Mouse (Mus musculus): ENCODE data around the gene Parp11. TPM values are rescaled to one million over a fixed set of nuclear protein-coding genes. Genes with fewer than 3 reads are reported as not detected.
"Not testable (repeated sequence)": the region's sequence is repeated elsewhere in the genome, so short reads cannot be mapped to it uniquely, and the experiment has no call there.

The Parp11 gene
- polyA plus RNA-seq, 1 experiment from 2014 or later = 72.6 TPM

- H3K4me3 ChIP-seq (replicated peaks) = no peak overlapping the region
Measured at GRCm38 (mm10) chr6:127500806-127501205, 54.2 kb downstream of the Parp11 start.

GRCm38 (mm10) chr6:127502530-127502929 lies 55.9 kb downstream of the Parp11 start:
- Histone ChIP-seq H3K4me1 (peaks cover 5% of the 10 kb centered on the region; the same call in 1 of the 2 replicates), H3K9me3 (replicated peaks) (no peaks in the 10 kb centered on the region), H3K4me3 (replicated peaks) (no peak overlapping the region), H3K27ac (replicated peaks) (no peak overlapping the region), H3K9ac (replicated peaks) (no peak overlapping the region), H3K27me3 (replicated peaks) (no peaks in the 10 kb centered on the region), H3K36me3 (no peaks in the 10 kb centered on the region), H3K4me2 (no peak overlapping the region)
- ATAC-seq (ENCODE audit: low FRiP score) = no peak
- 71% methylated on average over 3 of the region's 3 CpGs for WGBS

More at GRCm38 (mm10) chr6:127500806-127501205, 54.2 kb downstream of the Parp11 start:
- Histone ChIP-seq H3K27me3 (replicated peaks) (no peaks in the 10 kb centered on the region), H3K9me3 (replicated peaks) (no peaks in the 10 kb centered on the region), H3K27ac (replicated peaks) (no peak overlapping the region), H3K4me2 (no peak overlapping the region), H3K4me1 (peaks cover 13% of the 10 kb centered on the region), H3K9ac (replicated peaks) (no peak overlapping the region), H3K36me3 (no peaks in the 10 kb centered on the region)
- ATAC-seq (ENCODE audit: low FRiP score) = no peak
- 91% methylated on average over 3 of the region's 3 CpGs for WGBS

- not testable (repeated sequence) for H3K36me3 ChIP-seq; H3K9ac ChIP-seq (replicated peaks); H3K4me1 ChIP-seq; H3K4me3 ChIP-seq (replicated peaks); ATAC-seq (ENCODE audit: low FRiP score); H3K27ac ChIP-seq (replicated peaks); H3K9me3 ChIP-seq (replicated peaks); H3K4me2 ChIP-seq; H3K27me3 ChIP-seq (replicated peaks)
- 89% methylated on average over 7 of the region's 12 CpGs for WGBS
Measured at GRCm38 (mm10) chr6:127513776-127514175, 67.1 kb downstream of the Parp11 start.

- WGBS = 70% methylated on average over 8 of the region's 8 CpGs
- H3K36me3 ChIP-seq = no peaks in the 10 kb centered on the region
- no peak overlapping the region for H3K4me2 ChIP-seq
- no peaks in the 10 kb centered on the region for H3K9me3 ChIP-seq (replicated peaks)
- H3K27ac ChIP-seq (replicated peaks) = no peak overlapping the region
- no peak for ATAC-seq (ENCODE audit: low FRiP score)
- peaks cover 5% of the 10 kb centered on the region; the same call in 1 of the 2 replicates for H3K27me3 ChIP-seq (replicated peaks)
- H3K4me3 ChIP-seq (replicated peaks) = no peak overlapping the region
- no peak overlapping the region for H3K9ac ChIP-seq (replicated peaks)
- no peaks in the 10 kb centered on the region for H3K4me1 ChIP-seq
Measured at GRCm38 (mm10) chr6:127521176-127521575, 74.5 kb downstream of the Parp11 start.

GRCm38 (mm10) chr6:127522326-127522725 lies 75.7 kb downstream of the Parp11 start:
- Histone ChIP-seq H3K27ac (replicated peaks) (no peak overlapping the region), H3K4me2 (no peak overlapping the region), H3K4me3 (replicated peaks) (no peak overlapping the region), H3K4me1 (no peaks in the 10 kb centered on the region), H3K36me3 (no peaks in the 10 kb centered on the region), H3K9ac (replicated peaks) (no peak overlapping the region), H3K27me3 (replicated peaks) (peaks cover 5% of the 10 kb centered on the region; the same call in 1 of the 2 replicates), H3K9me3 (replicated peaks) (no peaks in the 10 kb centered on the region)
- no peak for ATAC-seq (ENCODE audit: low FRiP score)
- 80% methylated on average over 9 of the region's 9 CpGs for WGBS

GRCm38 (mm10) chr6:127524442-127524841 lies 77.8 kb downstream of the Parp11 start:
- no peaks in the 10 kb centered on the region for H3K36me3 ChIP-seq
- H3K27ac ChIP-seq (replicated peaks) = no peak overlapping the region
- H3K27me3 ChIP-seq (replicated peaks) = peaks cover 5% of the 10 kb centered on the region; the same call in 1 of the 2 replicates
- H3K9ac ChIP-seq (replicated peaks) = no peak overlapping the region
- WGBS = 37% methylated on average over 8 of the region's 8 CpGs
- ATAC-seq (ENCODE audit: low FRiP score) = no peak
- H3K4me2 ChIP-seq = no peak overlapping the region
- no peaks in the 10 kb centered on the region; the same call in 1 of the 2 replicates for H3K4me1 ChIP-seq
- H3K4me3 ChIP-seq (replicated peaks) = no peak overlapping the region
- H3K9me3 ChIP-seq (replicated peaks) = no peaks in the 10 kb centered on the region

GRCm38 (mm10) chr6:127528625-127529024 lies 82.0 kb downstream of the Parp11 start:
- no peak for ATAC-seq (ENCODE audit: low FRiP score)
- H3K4me2 ChIP-seq = no peak overlapping the region
- peaks cover 5% of the 10 kb centered on the region; the same call in 1 of the 2 replicates for H3K27me3 ChIP-seq (replicated peaks)
- no peaks in the 10 kb centered on the region; the same call in none of the 2 replicates for H3K4me1 ChIP-seq
- no peaks in the 10 kb centered on the region for H3K36me3 ChIP-seq
- WGBS = 86% methylated on average over 7 of the region's 7 CpGs
- no peak overlapping the region for H3K4me3 ChIP-seq (replicated peaks)
- H3K27ac ChIP-seq (replicated peaks) = no peak overlapping the region
- no peaks in the 10 kb centered on the region for H3K9me3 ChIP-seq (replicated peaks)
- H3K9ac ChIP-seq (replicated peaks) = no peak overlapping the region

- H3K27ac ChIP-seq (replicated peaks) = no peak overlapping the region
- H3K4me1 ChIP-seq = no peaks in the 10 kb centered on the region; the same call in none of the 2 replicates
- H3K4me2 ChIP-seq = no peak overlapping the region
- no peak overlapping the region for H3K9ac ChIP-seq (replicated peaks)
- 0 out of 2 replicates have a peak, but pooled peaks cover 5% of the 10 kb centered on the region for H3K27me3 ChIP-seq (replicated peaks)
- 79% methylated on average over 2 of the region's 2 CpGs for WGBS
- no peaks in the 10 kb centered on the region for H3K9me3 ChIP-seq (replicated peaks)
- H3K36me3 ChIP-seq = no peaks in the 10 kb centered on the region
- no peak overlapping the region for H3K4me3 ChIP-seq (replicated peaks)
- ATAC-seq (ENCODE audit: low FRiP score) = peak; percentile 61; the same call in 1 of the 2 replicates
Measured at GRCm38 (mm10) chr6:127529451-127529850, 82.8 kb downstream of the Parp11 start.

GRCm38 (mm10) chr6:127530206-127530605 lies 83.6 kb downstream of the Parp11 start:
- no peak; the same call in 1 of the 2 replicates for ATAC-seq (ENCODE audit: low FRiP score)
- Histone ChIP-seq H3K9me3 (replicated peaks) (no peaks in the 10 kb centered on the region), H3K4me3 (replicated peaks) (no peak overlapping the region), H3K36me3 (no peaks in the 10 kb centered on the region), H3K27me3 (replicated peaks) (0 out of 2 replicates have a peak, but pooled peaks cover 5% of the 10 kb centered on the region), H3K4me2 (no peak overlapping the region), H3K4me1 (no peaks in the 10 kb centered on the region; the same call in none of the 2 replicates), H3K27ac (replicated peaks) (no peak overlapping the region), H3K9ac (replicated peaks) (no peak overlapping the region)
- 64% methylated on average over 3 of the region's 3 CpGs for WGBS

- Histone ChIP-seq H3K4me3 (replicated peaks) (no peak overlapping the region), H3K27me3 (replicated peaks) (no peaks in the 10 kb centered on the region), H3K36me3 (no peaks in the 10 kb centered on the region), H3K9me3 (replicated peaks) (no peaks in the 10 kb centered on the region), H3K27ac (replicated peaks) (no peak overlapping the region), H3K4me2 (no peak overlapping the region), H3K4me1 (no peaks in the 10 kb centered on the region; the same call in none of the 2 replicates), H3K9ac (replicated peaks) (no peak overlapping the region)
- 53% methylated on average over 3 of the region's 3 CpGs for WGBS
- no peak for ATAC-seq (ENCODE audit: low FRiP score)
Measured at GRCm38 (mm10) chr6:127531412-127532205, 85.0 kb downstream of the Parp11 start.

- Histone ChIP-seq H3K4me1 (no peaks in the 10 kb centered on the region; the same call in none of the 2 replicates), H3K27me3 (replicated peaks) (no peaks in the 10 kb centered on the region), H3K9ac (replicated peaks) (no peak overlapping the region), H3K4me3 (replicated peaks) (no peak overlapping the region), H3K4me2 (no peak overlapping the region), H3K9me3 (replicated peaks) (no peaks in the 10 kb centered on the region), H3K27ac (replicated peaks) (no peak overlapping the region), H3K36me3 (no peaks in the 10 kb centered on the region)
- ATAC-seq (ENCODE audit: low FRiP score) = no peak
- WGBS = 79% methylated on average over 5 of the region's 5 CpGs
Measured at GRCm38 (mm10) chr6:127532304-127532703, 85.7 kb downstream of the Parp11 start.

GRCm38 (mm10) chr6:127533766-127534165 lies 87.1 kb downstream of the Parp11 start:
- ATAC-seq (ENCODE audit: low FRiP score) = no peak
- H3K27me3 ChIP-seq (replicated peaks) = no peaks in the 10 kb centered on the region
- no peak overlapping the region for H3K27ac ChIP-seq (replicated peaks)
- H3K36me3 ChIP-seq = no peaks in the 10 kb centered on the region
- H3K9ac ChIP-seq (replicated peaks) = no peak overlapping the region
- H3K4me3 ChIP-seq (replicated peaks) = no peak overlapping the region
- no peak overlapping the region for H3K4me2 ChIP-seq
- no peaks in the 10 kb centered on the region; the same call in none of the 2 replicates for H3K4me1 ChIP-seq
- no peaks in the 10 kb centered on the region for H3K9me3 ChIP-seq (replicated peaks)
- 81% methylated on average over 5 of the region's 5 CpGs for WGBS

Data from neural tube, embryonic 15.5 days (tissue).